ENCODE assay signal across 8 mouse cellular contexts in genomic region chr2:150904272-150904935, GRCm38 (mm10). TPM values are rescaled to one million over a fixed set of nuclear protein-coding genes. Genes with fewer than 3 reads are reported as not detected.
DNase-seq lines count a peak whose midpoint lies in the region; ATAC-seq and TF ChIP-seq lines count a peak whose summit lies in the region.

Gene Abhd12, minus strand, starts transcription at chr2:150904741.

- peak within 1 kb of the TSS; percentile 91 for H3K4me3 ChIP-seq in hindbrain, embryonic 10.5 days
- peak within 1 kb of the TSS; percentile 81 for H3K4me3 ChIP-seq in lung, postnatal 0 days (ENCODE audit: low read depth, low read length)

- peak within 1 kb of the TSS; percentile 93 for H3K27ac ChIP-seq in hindbrain, embryonic 10.5 days
- peak within 1 kb of the TSS; percentile 94 for H3K27ac ChIP-seq in lung, postnatal 0 days (ENCODE audit: low read length)

- no peak for TF ChIP-seq EP300 in lung, postnatal 0 days (IDR thresholded peaks at IDR 0.05)

- no peaks in the 10 kb centered on the region for H3K27me3 ChIP-seq in hindbrain, embryonic 10.5 days (ENCODE audit: insufficient read depth, poor library complexity, severe bottlenecking)
- no peaks in the 10 kb centered on the region for H3K27me3 ChIP-seq in lung, postnatal 0 days (replicated peaks; ENCODE audit: insufficient read depth, low read length)

- peak; percentile 24 for TF ChIP-seq CTCF in lung, postnatal 0 days (IDR thresholded peaks at IDR 0.05)

- ATAC-seq in frontal cortex, adult (ENCODE audit: low TSS enrichment) = peak; percentile 95
- peak; percentile 98 for ATAC-seq in lung, postnatal 0 days

- H3K9me3 ChIP-seq in hindbrain, embryonic 10.5 days = no peaks in the 10 kb centered on the region
- no peaks in the 10 kb centered on the region for H3K9me3 ChIP-seq in lung, postnatal 0 days (ENCODE audit: low read length)

- peaks cover 21% of the 10 kb centered on the region for H3K4me1 ChIP-seq in hindbrain, embryonic 10.5 days (replicated peaks)
- no peaks in the 10 kb centered on the region; the same call in 1 of the 2 replicates for H3K4me1 ChIP-seq in lung, postnatal 0 days (ENCODE audit: insufficient read depth, low read depth, low read length)

- 0% methylated on average over 72 of the region's 72 CpGs for WGBS in hindbrain, embryonic 10.5 days
- under 1% methylated on average over 49 of the region's 72 CpGs for WGBS in lung, postnatal 0 days

- peak within 1 kb of the TSS; percentile 97 for H3K4me2 ChIP-seq in lung, postnatal 0 days (replicated peaks; ENCODE audit: low read depth, low read length)

- DNase-seq in MEL-GATA-1-ER (ENCODE audit: extremely low read depth, low read depth) = peak; percentile 87
- DNase-seq in cerebellum, adult 8-10 months = peak; percentile 97
- DNase-seq in hindbrain, embryonic 10.5 days (ENCODE audit: low spot score) = peak; percentile 99
- peak; percentile 97 for DNase-seq in layer of hippocampus, adult 9-11 months
- DNase-seq in lung, postnatal 0 days (ENCODE audit: low spot score) = peak; percentile 98
- DNase-seq in ovary, postnatal 14 days (ENCODE audit: low spot score) = peak; percentile 96
- peak; percentile 98 for DNase-seq in thymus, postnatal 14 days

- H3K9ac ChIP-seq in lung, postnatal 0 days (replicated peaks; ENCODE audit: low read depth) = peak within 1 kb of the TSS; percentile 78

- H3K36me3 ChIP-seq in hindbrain, embryonic 10.5 days = peaks cover 7% of the 10 kb centered on the region
- no peaks in the 10 kb centered on the region for H3K36me3 ChIP-seq in lung, postnatal 0 days (ENCODE audit: insufficient read depth, low read length)

RNA-seq across cellular contexts. Expression of gene Abhd12, which starts in this region (rescaled TPM):
- 52.4 and 55.4 TPM in 2 replicates for polyA plus RNA-seq in hindbrain, embryonic 10.5 days (2016; fragmentation: Nextera tagmentation; extraction: Ambion mirVana)
- polyA plus RNA-seq in lung, postnatal 0 days (2015; fragmentation: Nextera tagmentation; extraction: Ambion mirVana) = 56.5 and 57.3 TPM in 2 replicates

Comparison
In these comparisons a context has a peak if more than half of its experiments do, and no peak if none do; other contexts are left out.
1. Peak in every context shown above with its lines: DNase-seq, ATAC-seq, H3K4me3 ChIP-seq and H3K27ac ChIP-seq.